Mouse (Mus musculus) common myeloid progenitor, adult 5-6 weeks (primary cell): ENCODE data around the gene Azgp1. TPM values are rescaled to one million over a fixed set of nuclear protein-coding genes. Genes with fewer than 3 reads are reported as not detected.
"Not testable (repeated sequence)": the region's sequence is repeated elsewhere in the genome, so short reads cannot be mapped to it uniquely, and the experiment has no call there.

ENCODE experiments used
- ATAC-seq: replicated peaks from 2 replicates; pipeline ENCODE4 v1.8.0; 2016; ENCODE audit warnings: low read depth, mild to moderate bottlenecking, moderate TSS enrichment, inconsistent platforms; ENCODE audit not compliant: poor library complexity, severe bottlenecking
- total RNA-seq: library from RNA; stranded (forward); fragments of 200-1000, 187-1606 nt; gene quantifications from 2 replicates; pipeline ENCODE4 v1.2.3, GENCODE M21; 2017

Azgp1 gene
- total RNA-seq, 1 experiment from 2014 or later = not detected

DNA sequence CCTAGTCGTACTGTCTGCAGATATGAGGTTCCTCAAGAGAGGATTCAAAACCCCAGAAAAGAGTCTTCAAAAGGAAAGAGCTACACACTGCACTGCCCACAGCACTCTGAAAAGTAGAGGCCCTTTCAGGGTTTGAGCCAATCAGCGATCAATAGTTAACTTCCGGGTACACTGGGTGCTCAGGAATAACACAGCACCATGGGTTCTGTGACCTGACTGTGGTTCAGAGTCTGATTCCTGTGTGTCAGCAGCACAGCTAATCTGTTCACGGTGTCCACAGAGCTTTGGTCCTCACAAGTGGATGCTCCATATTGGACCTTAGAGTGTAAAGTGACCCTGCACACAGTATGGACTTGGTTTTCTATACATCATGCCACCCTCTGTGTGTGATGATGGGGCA is 38.3 kb downstream of the Azgp1 start:
- ATAC-seq = not testable (repeated sequence)

GRCm38 (mm10) chr5:138020961-138021479 is 39.7 kb downstream of the Azgp1 start, which contains the start of the genes Smok3a and Smok3b:
TSS of gene Smok3a (plus strand) at chr5:138021261.
TSS of gene Smok3b (plus strand) at chr5:138021429.
- ATAC-seq = not testable (repeated sequence)

Other genes starting within 250 kb of the Azgp1 start
- 0.05 TPM in 1 of 2 replicates, not detected in the other for gene Nyap1, start 239.9 kb upstream of the Azgp1 start, total RNA-seq
- 86.7 and 97.2 TPM in 2 replicates for gene Tsc22d4, start 235.8 kb upstream of the Azgp1 start, total RNA-seq
- 13.0 and 21.9 TPM in 2 replicates for gene Ppp1r35, start 202.7 kb upstream of the Azgp1 start, total RNA-seq
- 27.4 and 33.1 TPM in 2 replicates for gene Mepce, start 193.9 kb upstream of the Azgp1 start, total RNA-seq
- 24.1 and 24.3 TPM in 2 replicates for gene Zcwpw1, start 193.7 kb upstream of the Azgp1 start, total RNA-seq
- gene Pilra, start 145.2 kb upstream of the Azgp1 start, total RNA-seq = 0.69 and 2.1 TPM in 2 replicates
- gene Pilrb1, start 123.4 kb upstream of the Azgp1 start, total RNA-seq = 2.0 and 2.2 TPM in 2 replicates
- gene Pilrb2, start 109.7 kb upstream of the Azgp1 start, total RNA-seq = 0.05 and 1.7 TPM in 2 replicates
- not detected in 2 replicates for gene Cyp3a13, start 59.9 kb upstream of the Azgp1 start, total RNA-seq
- not detected in 2 replicates for gene Gjc3, start 18.4 kb upstream of the Azgp1 start, total RNA-seq
- not detected in 2 replicates for gene Smok3a, start 39.7 kb downstream of the Azgp1 start, total RNA-seq
- not detected in 2 replicates for gene Smok3b, start 39.9 kb downstream of the Azgp1 start, total RNA-seq
- gene Smok3c, start 71.7 kb downstream of the Azgp1 start, total RNA-seq = not detected in 2 replicates
- 29.1 and 44.2 TPM in 2 replicates for gene Zkscan1, start 103.6 kb downstream of the Azgp1 start, total RNA-seq
- gene Zscan21, start 135.4 kb downstream of the Azgp1 start, total RNA-seq = 16.6 and 20.7 TPM in 2 replicates
- gene Zfp113, start 174.2 kb downstream of the Azgp1 start, total RNA-seq = 8.9 and 10.2 TPM in 2 replicates
- gene Cops6, start 179.6 kb downstream of the Azgp1 start, total RNA-seq = 30.2 and 54.0 TPM in 2 replicates
- 23.0 and 33.7 TPM in 2 replicates for gene Ap4m1, start 190.5 kb downstream of the Azgp1 start, total RNA-seq
- gene Mcm7, start 190.9 kb downstream of the Azgp1 start, total RNA-seq = 456 and 545 TPM in 2 replicates
- gene Taf6, start 205.9 kb downstream of the Azgp1 start, total RNA-seq = 28.2 and 30.8 TPM in 2 replicates
- gene Cnpy4, start 206.0 kb downstream of the Azgp1 start, total RNA-seq = 37.3 and 41.4 TPM in 2 replicates
- gene Mblac1, start 212.8 kb downstream of the Azgp1 start, total RNA-seq = 2.2 and 7.7 TPM in 2 replicates
- 2.9 and 3.3 TPM in 2 replicates for gene Nxpe5, start 244.4 kb downstream of the Azgp1 start, total RNA-seq